Mouse (Mus musculus) heart, postnatal 0 days (tissue): ENCODE results near the gene Ston2. TPM values are rescaled to one million over a fixed set of nuclear protein-coding genes. Genes with fewer than 3 reads are reported as not detected.

Source experiments
- ATAC-seq: fragments of 200-750 bp; cut with Nextera tagmentation; 2 replicates; pipeline ENCODE4 v1.8.0; 2017; ENCODE audit warnings: low read depth, moderate number of reproducible peaks, moderate library complexity; ENCODE audit not compliant: insufficient read depth
- DNase-seq: peaks from one replicate; pipeline ENCODE4 v3.0.0-alpha.2; 2016; ENCODE audit warnings: low spot score
- H3K27ac ChIP-seq: fragments of 300-500 bp; sonication (generic); 2 replicates; pipeline ENCODE4 v1.5.1; 2014; ENCODE audit warnings: low read depth, mild to moderate bottlenecking
- H3K27me3 ChIP-seq: fragments of 300-500 bp; sonication (generic); 2 replicates; pipeline ENCODE4 v1.6.1; 2014; ENCODE audit warnings: low read length, mixed read lengths; ENCODE audit not compliant: control insufficient read depth, insufficient read depth
- H3K36me3 ChIP-seq: fragments of 300-500 bp; sonication (generic); replicated peaks from 2 replicates; pipeline ENCODE4 v1.6.1; 2014; ENCODE audit warnings: low read length, mixed read lengths; ENCODE audit not compliant: control insufficient read depth, insufficient read depth
- H3K4me1 ChIP-seq: fragments of 300-500 bp; sonication (generic); 2 replicates; pipeline ENCODE4 v1.6.1; 2014; ENCODE audit warnings: antibody characterized with exemption; ENCODE audit not compliant: control insufficient read depth, insufficient read depth
- H3K4me2 ChIP-seq: fragments of 300-500 bp; sonication (generic); 2 replicates; pipeline ENCODE4 v1.6.1; 2014; ENCODE audit warnings: low read depth, mild to moderate bottlenecking, low read length, moderate library complexity
- H3K4me3 ChIP-seq: fragments of 300-500 bp; sonication (generic); 2 replicates; pipeline ENCODE4 v1.5.1; 2014; ENCODE audit warnings: low read depth, low read length
- H3K9ac ChIP-seq: fragments of 300-500 bp; sonication (generic); replicated peaks from 2 replicates; pipeline ENCODE4 v1.6.1; 2014; ENCODE audit warnings: low read depth, low read length, mixed read lengths
- H3K9me3 ChIP-seq: fragments of 300-500 bp; sonication (generic); replicated peaks from 2 replicates; pipeline ENCODE4 v1.6.1; 2016; ENCODE audit warnings: low read length; ENCODE audit not compliant: control insufficient read depth
- CTCF ChIP-seq: IDR thresholded peaks from 2 replicates; pipeline ENCODE4 v1.5.1; 2016; ENCODE audit warnings: antibody characterized with exemption, control low read depth, low read depth
- EP300 ChIP-seq: IDR thresholded peaks from 2 replicates; pipeline ENCODE4 v1.6.1; 2016; ENCODE audit warnings: antibody characterized with exemption, low read depth
- WGBS: fragments of 180-500 bp; shearing (Covaris S2); extraction: QIAGEN DNeasy Blood & Tissue Kit; methylation state at CpG from one replicate; pipeline ENCODE4 v1.1.7; 2014; 5-methylcytosine and 5-hydroxymethylcytosine counted together
- polyA plus RNA-seq: library from polyadenylated mRNA; unstranded; fragments of >200 nt; fragmentation: Nextera tagmentation; extraction: Ambion mirVana; gene quantifications from 2 replicates; pipeline ENCODE4 v1.2.1, GENCODE M21; 2015
- total RNA-seq: library from RNA; depleted of rRNA; stranded (reverse); fragments of >200 nt; gene quantifications from 2 replicates; pipeline ENCODE4 v1.2.3, GENCODE M21; 2014; ENCODE audit warnings: low replicate concordance

Ston2 gene
- total and polyA plus RNA-seq, 2 experiments from 2014 or later: 0.57 to 0.95 TPM

GRCm38 (mm10) chr12:91592128-91592527, 196.1 kb downstream of the Ston2 start:
- no peak for DNase-seq
- Histone ChIP-seq H3K9me3 (no peaks in the 10 kb centered on the region), H3K4me2 (no peak overlapping the region), H3K4me1 (peaks cover 12% of the 10 kb centered on the region), H3K4me3 (no peak overlapping the region), H3K36me3 (no peaks in the 10 kb centered on the region), H3K9ac (no peak overlapping the region), H3K27ac (no peak overlapping the region), H3K27me3 (no peaks in the 10 kb centered on the region)
- whole genome bisulfite sequencing: 93% methylated on average over 3 of the region's 3 CpGs
- TF ChIP-seq EP300 (no peak), CTCF (no peak)
- ATAC-seq: no peak

GRCm38 (mm10) chr12:91591191-91591590, 197.0 kb downstream of the Ston2 start:
- Histone ChIP-seq H3K4me3 (no peak overlapping the region), H3K9ac (no peak overlapping the region)

GRCm38 (mm10) chr12:91590716-91591115, 197.5 kb downstream of the Ston2 start:
- peaks cover 14% of the 10 kb centered on the region for H3K4me1 ChIP-seq
- TF ChIP-seq EP300: no peak
- TF ChIP-seq CTCF: no peak
- no peak for ATAC-seq
- peak overlapping the region; percentile 74 for H3K9ac ChIP-seq
- no peaks in the 10 kb centered on the region for H3K27me3 ChIP-seq
- H3K27ac ChIP-seq: peak overlapping the region; percentile 97
- H3K4me2 ChIP-seq: peak overlapping the region; percentile 69
- no peaks in the 10 kb centered on the region for H3K9me3 ChIP-seq
- 30% methylated on average over 6 of the region's 6 CpGs for WGBS
- peaks cover 3% of the 10 kb centered on the region; the same call in 1 of the 2 replicates for H3K36me3 ChIP-seq
- DNase-seq: peak; percentile 48
- H3K4me3 ChIP-seq: peak overlapping the region; percentile 87

More at GRCm38 (mm10) chr12:91591191-91591590, 197.0 kb downstream of the Ston2 start:
- peak overlapping the region; percentile 97; the same call in 1 of the 2 replicates for H3K27ac ChIP-seq
- no peak for ATAC-seq
- no peak for DNase-seq
- peaks cover 14% of the 10 kb centered on the region for H3K4me1 ChIP-seq
- no peaks in the 10 kb centered on the region for H3K27me3 ChIP-seq
- TF ChIP-seq CTCF: no peak
- TF ChIP-seq EP300: no peak
- WGBS: 88% methylated on average over 1 of the region's 1 CpGs
- H3K4me2 ChIP-seq: no peak overlapping the region
- H3K9me3 ChIP-seq: no peaks in the 10 kb centered on the region
- H3K36me3 ChIP-seq: no peaks in the 10 kb centered on the region

- Histone ChIP-seq H3K4me3 (peak within 1 kb of the TSS; percentile 87), H3K4me2 (peak within 1 kb of the TSS; percentile 84), H3K4me1 (peaks cover 14% of the 10 kb centered on the region), H3K9me3 (no peaks in the 10 kb centered on the region), H3K36me3 (peaks cover 7% of the 10 kb centered on the region), H3K9ac (peak within 1 kb of the TSS; percentile 100), H3K27me3 (no peaks in the 10 kb centered on the region), H3K27ac (peak within 1 kb of the TSS; percentile 100)
- TF ChIP-seq CTCF: no peak
- TF ChIP-seq EP300: peak; percentile 86
- DNase-seq (peak; percentile 95), ATAC-seq (peak; percentile 84)
- WGBS: 1% methylated on average over 72 of the region's 99 CpGs
These were observed 198.1 kb downstream of the Ston2 start, which contains the start of gene Gtf2a1 for GRCm38 (mm10) chr12:91589847-91590690. Gene Gtf2a1 (minus strand): TSS chr12:91590487.

GRCm38 (mm10) chr12:91589542-91589846, 198.7 kb downstream of the Ston2 start:
- peak overlapping the region; percentile 84 for H3K4me2 ChIP-seq
- H3K4me3 ChIP-seq: peak overlapping the region; percentile 87
- peak overlapping the region; percentile 100 for H3K9ac ChIP-seq
- peaks cover 14% of the 10 kb centered on the region for H3K4me1 ChIP-seq
- no peak for DNase-seq
- TF ChIP-seq CTCF (no peak), EP300 (no peak)
- no peaks in the 10 kb centered on the region for H3K9me3 ChIP-seq
- ATAC-seq: no peak
- peak overlapping the region; percentile 100 for H3K27ac ChIP-seq
- 0% methylated on average over 7 of the region's 11 CpGs for WGBS
- no peaks in the 10 kb centered on the region for H3K27me3 ChIP-seq
- H3K36me3 ChIP-seq: peaks cover 13% of the 10 kb centered on the region
